Mouse (Mus musculus): Measurements from ENCODE around the gene Gm1043.
A peak's percentile ranks its signal among the peaks of the same experiment; 100 is the strongest.

Gm1043 gene

GRCm38 (mm10) chr5:37242360-37243168 lies 157.4 kb downstream of the Gm1043 start:
- DNase-seq (ENCODE audit: low spot score): no peak

- DNase-seq (ENCODE audit: low spot score): peak; percentile 56
Observed at GRCm38 (mm10) chr5:37243169-37243886, 158.2 kb downstream of the Gm1043 start.

- DNase-seq (ENCODE audit: low spot score): peak; percentile 11
Observed at GRCm38 (mm10) chr5:37244161-37244560, 159.0 kb downstream of the Gm1043 start.

GRCm38 (mm10) chr5:37244666-37245242 lies 159.6 kb downstream of the Gm1043 start:
- no peak for DNase-seq (ENCODE audit: low spot score)

- peak; percentile 36 for DNase-seq (ENCODE audit: low spot score)
Observed at GRCm38 (mm10) chr5:37245651-37246050, 160.5 kb downstream of the Gm1043 start.

GRCm38 (mm10) chr5:37246138-37246910 lies 161.2 kb downstream of the Gm1043 start:
- DNase-seq (ENCODE audit: low spot score): no peak

- DNase-seq (ENCODE audit: low spot score): no peak
Observed at GRCm38 (mm10) chr5:37247456-37247855, 162.3 kb downstream of the Gm1043 start.

GRCm38 (mm10) chr5:37248870-37249269 lies 163.7 kb downstream of the Gm1043 start:
- no peak for DNase-seq (ENCODE audit: low spot score)

GRCm38 (mm10) chr5:37251596-37251995 lies 166.4 kb downstream of the Gm1043 start:
- DNase-seq (ENCODE audit: low spot score): no peak

GRCm38 (mm10) chr5:37252101-37252804 lies 167.1 kb downstream of the Gm1043 start:
- no peak for DNase-seq (ENCODE audit: low spot score)

- DNase-seq (ENCODE audit: low spot score): no peak
Observed at GRCm38 (mm10) chr5:37254523-37254922, 169.4 kb downstream of the Gm1043 start.

- DNase-seq (ENCODE audit: low spot score): no peak
Observed at GRCm38 (mm10) chr5:37256823-37257222, 171.7 kb downstream of the Gm1043 start.

- no peak for DNase-seq (ENCODE audit: low spot score)
Observed at GRCm38 (mm10) chr5:37257243-37257642, 172.1 kb downstream of the Gm1043 start.

GRCm38 (mm10) chr5:37261734-37262133 lies 176.6 kb downstream of the Gm1043 start:
- no peak for DNase-seq (ENCODE audit: low spot score)

GRCm38 (mm10) chr5:37263816-37264215 lies 178.6 kb downstream of the Gm1043 start:
- no peak for DNase-seq (ENCODE audit: low spot score)

All from yolk sac, embryonic 10.5 days (tissue).